Mouse (Mus musculus) left cerebral cortex, adult 2 months (tissue): ENCODE results near the gene Gimap8. TPM values are rescaled to one million over a fixed set of nuclear protein-coding genes. Genes with fewer than 3 reads are reported as not detected.

Experiments used
- DNase-seq, 2 experiments: peaks; one replicate each; pipeline ENCODE4 v3.0.0; 2021 to 2022; ENCODE audit warnings: low spot score in 2 of 2, mixed read lengths in 1 of 2; ENCODE audit errors: extremely low spot score in 1 of 2
- H3K27ac ChIP-seq: fragments of 200-600 bp; 2 replicates; pipeline ENCODE4 v1.8.1; 2022
- H3K4me3 ChIP-seq: fragments of 200-600 bp; 2 replicates; pipeline ENCODE4 v1.8.1; 2022
- CTCF ChIP-seq: fragments of 200-600 bp; IDR thresholded peaks from 2 replicates; pipeline ENCODE4 v1.8.1; 2022; ENCODE audit warnings: antibody characterized with exemption, mild to moderate bottlenecking, moderate library complexity
- intact Hi-C: fragments of 180-260 bp; cut with DNase I; formaldehyde crosslinking; loops from one replicate; pipeline ENCODE4 v1.15.1; 2025
- total RNA-seq, 2 experiments: library from RNA; stranded (reverse); gene quantifications; 2 replicates each; pipeline ENCODE4 v1.2.3; 2021

Gimap8 gene
- total RNA-seq, 2 experiments from 2014 or later, result 0.77 to 0.81 TPM

DNA sequence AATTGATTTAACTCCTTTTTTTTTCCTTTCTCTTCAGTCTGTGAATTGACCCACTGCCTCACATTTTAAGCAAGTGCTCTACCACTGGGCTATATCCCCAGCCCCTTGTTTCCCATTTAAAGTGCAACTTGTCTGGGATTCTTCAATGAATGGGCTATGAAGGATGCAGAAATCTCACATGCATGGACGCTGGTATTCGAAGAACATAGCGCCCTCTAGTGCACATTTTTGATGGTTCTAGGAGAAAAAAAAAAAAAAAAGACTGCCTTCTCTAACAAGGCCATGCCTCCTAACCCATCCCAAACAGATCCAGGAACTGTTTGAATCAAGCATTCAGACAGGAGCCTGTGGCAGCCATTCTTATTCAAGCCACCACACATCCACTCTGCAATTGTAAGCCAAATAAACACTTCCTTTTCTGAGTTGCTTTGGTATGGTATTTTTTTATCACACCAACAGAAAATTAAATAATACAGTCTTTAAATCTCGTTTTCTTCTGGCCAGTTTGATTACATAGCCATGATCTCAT lies 4.2 kb upstream of the Gimap8 start:
- DNase-seq, result no peak
- peak; percentile 68 for TF ChIP-seq CTCF
- H3K4me3 ChIP-seq, result no peak overlapping the region
- H3K27ac ChIP-seq, result no peak overlapping the region
- intact Hi-C loops, result loop anchor here (2.0 to 5.0 kb wide), 3 partner anchors 60 to 466 kb away; no protein-coding TSS in a partner anchor

DNA sequence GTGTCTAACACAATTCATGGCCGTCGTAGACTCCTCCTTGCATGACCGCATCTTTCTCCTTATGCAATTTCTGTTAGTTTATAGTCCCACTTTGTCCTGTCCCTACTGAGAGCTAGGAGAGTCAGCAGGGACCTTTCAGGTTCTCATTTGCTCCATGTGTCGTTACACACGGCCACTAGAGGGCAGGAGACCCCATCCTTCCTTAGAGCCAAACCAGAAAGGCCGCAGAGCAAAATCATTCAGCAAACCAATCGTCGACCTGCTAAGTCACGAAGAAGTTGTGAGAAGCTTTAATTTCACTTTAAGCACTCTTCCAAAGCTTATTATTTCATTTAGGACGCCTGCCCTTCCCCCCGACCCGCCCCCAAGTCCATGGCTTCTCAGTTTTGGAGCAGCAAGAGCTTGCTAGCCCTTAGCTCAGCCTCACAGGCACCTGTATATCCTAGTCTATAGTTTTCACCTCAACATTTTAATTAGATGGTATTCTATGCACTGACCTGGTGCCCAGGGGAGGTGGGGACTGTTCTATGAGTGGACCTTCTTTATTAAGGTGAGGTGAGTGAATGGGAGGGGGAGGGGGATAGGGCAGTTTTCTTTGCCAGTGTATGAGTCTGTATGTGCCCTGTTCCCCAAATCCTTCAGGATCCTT lies 1.2 kb upstream of the Gimap8 start:
- Histone ChIP-seq H3K4me3 (no peak overlapping the region), H3K27ac (no peak overlapping the region)
- intact Hi-C loops, result loop anchor here (1.0 kb wide), 1 partner anchor 127 kb away; no protein-coding TSS in a partner anchor
- DNase-seq, result peak; percentile 62 to 63
- peak; percentile 89 for TF ChIP-seq CTCF

DNA sequence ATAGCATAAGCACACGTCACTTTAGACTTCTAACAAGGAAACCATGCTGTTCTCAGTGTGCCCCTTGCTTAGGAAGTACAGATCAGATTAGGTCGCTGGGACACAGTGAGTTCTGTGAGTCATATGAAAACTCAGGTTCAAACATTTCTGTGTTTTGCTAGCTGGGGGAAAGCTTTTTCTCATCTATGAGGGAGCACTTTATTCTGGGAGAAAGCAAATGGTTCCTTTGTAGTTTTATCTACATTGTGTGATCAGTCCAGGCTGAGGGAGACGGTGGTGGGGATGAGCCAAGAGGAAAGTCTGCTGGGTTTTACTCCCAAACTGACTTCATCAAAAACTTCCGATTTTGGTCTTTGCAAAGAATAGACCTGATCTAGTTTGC lies 734 bp upstream of the Gimap8 start:
- intact Hi-C loops, result no loop called here
- no peak for TF ChIP-seq CTCF
- H3K27ac ChIP-seq, result no peak overlapping the region
- H3K4me3 ChIP-seq, result no peak overlapping the region
- no peak for DNase-seq

DNA sequence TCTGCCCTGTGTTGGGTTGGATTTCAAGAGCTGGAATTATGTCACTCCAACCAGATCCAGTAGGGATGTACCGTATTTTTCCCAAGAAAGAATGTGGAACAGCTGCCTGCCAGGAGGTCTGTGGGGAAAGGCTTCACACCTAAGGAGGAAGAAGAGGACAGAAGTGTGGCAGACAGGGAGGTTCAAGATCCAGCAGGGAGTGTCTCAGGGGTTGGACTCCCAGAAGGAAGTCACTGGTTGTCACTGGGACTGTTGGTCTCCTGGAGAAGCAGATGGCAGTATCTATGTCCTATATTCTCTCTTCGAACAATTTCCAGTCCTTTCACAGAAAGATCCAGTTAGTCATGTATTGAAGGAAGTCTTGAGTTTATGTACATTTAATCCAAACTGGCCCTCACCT lies 577 bp downstream of the Gimap8 start:
- no peak for TF ChIP-seq CTCF
- intact Hi-C loops, result loop anchor here (2.0 kb wide), 1 partner anchor 309 kb away; no protein-coding TSS in a partner anchor
- Histone ChIP-seq H3K4me3 (no peak overlapping the region), H3K27ac (no peak overlapping the region)
- DNase-seq, result no peak

DNA sequence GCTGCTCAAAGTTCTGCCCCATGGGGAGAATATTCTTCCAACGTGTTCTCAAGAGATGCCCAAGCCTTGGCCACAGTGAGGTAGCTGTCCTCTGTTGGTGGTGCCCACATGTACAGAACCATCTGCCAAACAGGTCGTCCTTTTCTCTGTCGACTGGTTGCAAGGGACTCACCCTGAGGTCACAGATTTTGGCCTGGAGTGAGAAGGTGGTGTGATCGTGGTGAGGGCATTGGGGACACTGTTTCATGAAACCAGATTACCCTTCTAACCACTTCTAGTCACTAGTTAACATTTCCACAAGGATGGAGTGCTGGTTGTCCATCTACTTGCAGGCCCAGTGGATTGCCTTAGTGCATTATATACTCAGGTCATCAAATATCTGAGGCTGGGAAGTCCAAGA lies 1.7 kb downstream of the Gimap8 start:
- no peak for TF ChIP-seq CTCF
- intact Hi-C loops, result loop anchor here (2.0 kb wide), 1 partner anchor 308 kb away; no protein-coding TSS in a partner anchor
- no peak for DNase-seq
- Histone ChIP-seq H3K4me3 (no peak overlapping the region), H3K27ac (no peak overlapping the region)

DNA sequence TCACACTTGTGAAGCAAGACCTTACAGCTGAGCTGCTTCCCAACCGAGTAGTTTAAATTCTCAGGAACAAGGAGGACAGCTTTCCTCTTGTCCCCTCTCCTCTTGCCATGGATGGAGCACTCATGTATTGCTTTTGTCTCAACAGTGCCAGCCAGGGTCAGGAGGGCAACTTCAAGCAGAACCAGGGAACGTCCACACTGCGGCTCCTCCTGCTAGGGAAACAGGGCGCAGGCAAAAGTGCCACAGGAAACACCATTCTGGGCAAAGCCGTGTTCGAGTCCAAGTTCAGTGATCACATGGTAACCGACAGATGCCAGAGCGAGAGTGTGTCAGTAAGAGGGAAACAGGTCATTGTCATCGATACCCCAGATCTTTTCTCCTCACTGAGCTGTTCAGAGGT lies 3.0 kb downstream of the Gimap8 start:
- H3K27ac ChIP-seq, result no peak overlapping the region
- intact Hi-C loops, result no loop called here
- no peak for TF ChIP-seq CTCF

DNA sequence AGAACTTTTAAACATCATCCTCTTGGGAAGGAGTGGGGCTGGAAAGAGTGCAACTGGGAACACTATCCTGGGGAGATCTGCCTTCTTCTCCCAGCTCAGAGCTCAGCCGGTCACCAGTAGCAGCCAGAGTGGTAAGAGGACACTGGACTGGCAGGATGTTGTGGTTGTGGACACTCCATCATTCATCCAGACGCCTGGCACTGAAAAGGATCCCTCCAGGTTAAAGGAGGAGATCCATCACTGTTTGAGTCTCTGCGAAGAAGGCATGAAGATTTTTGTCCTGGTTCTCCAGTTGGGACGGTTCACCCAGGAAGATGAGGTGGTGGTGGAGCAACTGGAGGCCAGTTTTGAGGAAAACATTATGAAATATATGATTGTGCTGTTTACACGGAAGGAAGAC lies 11.7 kb downstream of the Gimap8 start:
- no peak overlapping the region for H3K27ac ChIP-seq
- no peak for TF ChIP-seq CTCF
- H3K4me3 ChIP-seq, result no peak overlapping the region
- no peak for DNase-seq
- intact Hi-C loops, result no loop called here

More for the DNA sequence above, 3.0 kb downstream of the Gimap8 start:
- H3K4me3 ChIP-seq, result no peak overlapping the region
- DNase-seq, result no peak

DNA sequence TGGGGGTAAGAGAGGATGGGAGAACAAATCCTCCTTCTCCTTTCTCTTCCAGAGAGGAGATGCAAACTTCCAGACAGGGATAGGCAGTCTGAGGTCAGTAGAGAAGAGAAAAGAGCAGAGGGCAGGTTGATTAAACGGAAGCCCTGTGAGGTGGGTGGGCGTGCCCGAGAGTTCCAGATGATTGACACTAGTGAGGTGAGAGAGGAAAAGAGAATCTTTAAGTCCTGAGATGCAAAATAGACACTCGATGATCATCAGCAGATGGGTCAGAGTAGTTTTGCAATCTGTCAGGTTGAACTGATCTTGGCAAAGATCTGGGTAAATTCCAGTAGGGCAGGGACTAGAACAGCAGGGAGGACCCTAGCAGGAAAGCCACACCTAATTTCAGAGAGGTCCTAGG lies 17.7 kb downstream of the Gimap8 start:
- intact Hi-C loops, result no loop called here
- TF ChIP-seq CTCF, result no peak
- no peak for DNase-seq
- Histone ChIP-seq H3K27ac (no peak overlapping the region), H3K4me3 (no peak overlapping the region)

DNA sequence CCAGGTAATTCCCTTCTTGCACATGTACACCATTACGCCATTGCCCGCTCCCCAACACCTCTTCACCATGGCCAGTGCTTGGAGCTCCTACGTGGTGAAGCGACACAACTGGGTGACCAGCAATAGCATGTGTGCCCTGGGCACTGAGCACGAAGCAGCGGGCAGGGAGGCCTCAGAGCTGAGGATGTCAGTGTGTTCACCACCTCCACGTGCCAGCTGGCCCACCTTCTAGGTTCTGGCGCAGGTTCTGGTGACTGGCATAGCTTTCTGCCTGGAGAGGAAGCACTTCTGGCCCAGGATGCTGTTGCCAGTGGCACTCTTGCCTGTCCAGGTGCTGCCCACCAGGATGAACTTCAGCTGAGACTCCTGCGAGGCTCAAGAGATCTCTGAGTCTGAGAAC lies 18.4 kb downstream of the Gimap8 start:
- no peak overlapping the region for H3K27ac ChIP-seq
- DNase-seq, result no peak
- no peak for TF ChIP-seq CTCF
- H3K4me3 ChIP-seq, result no peak overlapping the region
- intact Hi-C loops, result no loop called here

DNA sequence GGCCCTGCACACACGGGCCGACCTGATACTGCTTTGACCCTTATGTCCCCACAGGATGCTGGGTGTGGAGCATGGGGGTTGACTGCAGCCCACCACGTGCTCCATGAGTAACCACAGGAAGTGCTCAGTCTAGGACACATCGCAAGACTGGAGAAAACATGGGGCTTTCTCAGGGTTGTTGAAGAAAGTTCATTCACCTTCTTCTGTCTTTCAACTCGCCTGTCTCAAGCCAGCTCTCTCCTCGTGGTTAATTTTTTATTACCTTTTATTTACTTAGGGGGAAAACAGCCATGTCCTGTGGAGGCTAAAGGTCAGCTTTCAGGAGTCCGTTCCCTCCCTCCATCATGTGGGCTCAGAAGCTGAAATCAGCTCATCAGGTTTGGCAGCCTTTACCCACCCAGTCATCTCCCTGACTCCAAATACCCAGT lies 19.1 kb downstream of the Gimap8 start:
- Histone ChIP-seq H3K27ac (no peak overlapping the region), H3K4me3 (no peak overlapping the region)
- no peak for DNase-seq
- TF ChIP-seq CTCF, result no peak
- intact Hi-C loops, result no loop called here

DNA sequence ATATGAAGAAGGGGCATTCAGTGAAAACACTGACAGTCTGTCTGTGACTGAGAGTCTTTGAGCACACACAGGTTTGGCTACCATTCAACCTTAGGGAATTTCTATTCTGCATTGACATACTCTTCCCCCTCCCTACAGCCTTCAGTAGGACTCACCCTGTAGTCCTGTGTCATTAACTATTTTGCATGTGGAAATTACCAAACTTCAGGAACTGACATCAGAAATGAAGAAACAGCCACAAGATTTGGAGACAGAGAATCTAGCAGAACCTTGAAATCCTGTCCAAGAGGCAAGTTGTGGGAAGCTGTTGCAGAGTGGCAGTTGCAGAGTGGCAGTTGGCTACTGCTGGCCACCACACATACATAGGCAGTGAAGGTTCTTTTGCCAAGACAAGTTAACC lies 21.0 kb downstream of the Gimap8 start:
- H3K27ac ChIP-seq, result no peak overlapping the region
- DNase-seq, result no peak
- no peak for TF ChIP-seq CTCF
- intact Hi-C loops, result no loop called here
- no peak overlapping the region for H3K4me3 ChIP-seq

DNA sequence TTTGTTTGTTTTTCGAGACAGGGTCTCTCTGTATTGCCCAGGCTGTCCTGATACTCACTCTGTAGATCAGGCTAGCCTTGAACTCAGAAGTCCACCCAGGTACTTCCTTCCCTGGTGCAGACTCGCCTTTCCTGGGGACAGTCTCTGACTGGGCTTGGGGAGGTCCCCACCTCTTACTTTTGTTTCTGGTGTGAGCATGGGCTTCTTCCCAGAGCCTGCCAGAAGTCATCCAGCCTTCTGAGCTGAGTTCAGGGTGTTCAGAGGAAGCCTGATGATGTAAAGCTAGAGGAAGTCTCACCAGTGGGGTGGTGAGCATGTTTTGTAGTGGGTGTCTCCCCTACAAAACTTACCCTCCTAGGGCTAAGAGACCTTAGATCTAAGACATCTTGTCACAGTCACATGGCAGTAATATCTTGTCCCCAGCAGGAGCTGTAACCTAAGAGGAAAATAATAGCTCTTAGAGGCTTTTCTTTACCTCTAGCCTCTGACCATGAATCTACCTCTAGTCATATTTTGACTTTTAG lies 22.5 kb downstream of the Gimap8 start:
- DNase-seq, result no peak
- intact Hi-C loops, result no loop called here
- H3K4me3 ChIP-seq, result no peak overlapping the region
- H3K27ac ChIP-seq, result no peak overlapping the region
- no peak for TF ChIP-seq CTCF
